Mouse (Mus musculus): ENCODE data around the gene Syk.

The Syk gene

GRCm38 (mm10) chr13:52582878-52583661 is at the start of gene Syk:
Gene Syk (plus strand): TSS chr13:52583173.
- peak; percentile 50 for DNase-seq (ENCODE audit: low read depth, low spot score)

- no peak for DNase-seq (ENCODE audit: low read depth, low spot score)
Observed at GRCm38 (mm10) chr13:52533644-52534043, 49.3 kb upstream of the Syk start.

GRCm38 (mm10) chr13:52535542-52535941 is 47.4 kb upstream of the Syk start:
- DNase-seq (ENCODE audit: low read depth, low spot score): peak; percentile 89

GRCm38 (mm10) chr13:52537754-52538587 is 45.0 kb upstream of the Syk start:
- no peak for DNase-seq (ENCODE audit: low read depth, low spot score)

GRCm38 (mm10) chr13:52538588-52539116 is 44.3 kb upstream of the Syk start:
- DNase-seq (ENCODE audit: low read depth, low spot score): no peak

- DNase-seq (ENCODE audit: low read depth, low spot score): peak; percentile 74
Observed at GRCm38 (mm10) chr13:52539461-52539860, 43.5 kb upstream of the Syk start.

- DNase-seq (ENCODE audit: low read depth, low spot score): no peak
Observed at GRCm38 (mm10) chr13:52541385-52542035, 41.5 kb upstream of the Syk start.

- no peak for DNase-seq (ENCODE audit: low read depth, low spot score)
Observed at GRCm38 (mm10) chr13:52542036-52542526, 40.9 kb upstream of the Syk start.

GRCm38 (mm10) chr13:52542636-52543035 is 40.3 kb upstream of the Syk start:
- DNase-seq (ENCODE audit: low read depth, low spot score): no peak

- DNase-seq (ENCODE audit: low read depth, low spot score): no peak
Observed at GRCm38 (mm10) chr13:52546288-52546687, 36.7 kb upstream of the Syk start.

GRCm38 (mm10) chr13:52550690-52551193 is 32.2 kb upstream of the Syk start:
- no peak for DNase-seq (ENCODE audit: low read depth, low spot score)

- DNase-seq (ENCODE audit: low read depth, low spot score): no peak
Observed at GRCm38 (mm10) chr13:52551275-52551674, 31.7 kb upstream of the Syk start.

- DNase-seq (ENCODE audit: low read depth, low spot score): no peak
Observed at GRCm38 (mm10) chr13:52552822-52553477, 30.0 kb upstream of the Syk start.

- peak; percentile 56 for DNase-seq (ENCODE audit: low read depth, low spot score)
Observed at GRCm38 (mm10) chr13:52554722-52555121, 28.3 kb upstream of the Syk start.

GRCm38 (mm10) chr13:52557421-52557820 is 25.6 kb upstream of the Syk start:
- no peak for DNase-seq (ENCODE audit: low read depth, low spot score)

- no peak for DNase-seq (ENCODE audit: low read depth, low spot score)
Observed at GRCm38 (mm10) chr13:52561367-52562165, 21.4 kb upstream of the Syk start.

GRCm38 (mm10) chr13:52562166-52562571 is 20.8 kb upstream of the Syk start:
- DNase-seq (ENCODE audit: low read depth, low spot score): no peak

- DNase-seq (ENCODE audit: low read depth, low spot score): peak; percentile 71
Observed at GRCm38 (mm10) chr13:52565103-52565739, 17.8 kb upstream of the Syk start.

- DNase-seq (ENCODE audit: low read depth, low spot score): no peak
Observed at GRCm38 (mm10) chr13:52566188-52566760, 16.7 kb upstream of the Syk start.

All from brain, adult 2 months (tissue).